Mouse (Mus musculus): ENCODE data around the gene Adipoq.

Gene Adipoq

GRCm38 (mm10) chr16:23114339-23115171 is 31.8 kb upstream of the Adipoq start:
- no peak for DNase-seq (ENCODE audit: low spot score in 2 of 2)

GRCm38 (mm10) chr16:23115486-23115885 is 30.9 kb upstream of the Adipoq start:
- DNase-seq (ENCODE audit: low spot score in 2 of 2): no peak

GRCm38 (mm10) chr16:23117173-23117572 is 29.2 kb upstream of the Adipoq start:
- DNase-seq (ENCODE audit: low spot score in 2 of 2): no peak

- no peak for DNase-seq (ENCODE audit: low spot score in 2 of 2)
Observed at GRCm38 (mm10) chr16:23122446-23122845, 23.9 kb upstream of the Adipoq start.

- no peak for DNase-seq (ENCODE audit: low spot score in 2 of 2)
Observed at GRCm38 (mm10) chr16:23123104-23123503, 23.2 kb upstream of the Adipoq start.

GRCm38 (mm10) chr16:23124398-23124797 is 21.9 kb upstream of the Adipoq start:
- DNase-seq (ENCODE audit: low spot score in 2 of 2): no peak

- no peak for DNase-seq (ENCODE audit: low spot score in 2 of 2)
Observed at GRCm38 (mm10) chr16:23127311-23127672, 19.0 kb upstream of the Adipoq start.

GRCm38 (mm10) chr16:23127673-23128375 is 18.5 kb upstream of the Adipoq start, which contains the start of gene Rfc4:
Rfc4 (minus strand) TSS chr16:23127737.
- DNase-seq (ENCODE audit: low spot score in 2 of 2): peak; percentile 90 to 92

- DNase-seq (ENCODE audit: low spot score in 2 of 2): no peak
Observed at GRCm38 (mm10) chr16:23130303-23130702, 16.0 kb upstream of the Adipoq start.

- DNase-seq (ENCODE audit: low spot score in 2 of 2): no peak
Observed at GRCm38 (mm10) chr16:23132336-23132735, 14.0 kb upstream of the Adipoq start.

GRCm38 (mm10) chr16:23135421-23136149 is 10.8 kb upstream of the Adipoq start:
- DNase-seq (ENCODE audit: low spot score in 2 of 2): no peak

GRCm38 (mm10) chr16:23136406-23136970 is 9.8 kb upstream of the Adipoq start:
- DNase-seq (ENCODE audit: low spot score in 2 of 2): no peak

GRCm38 (mm10) chr16:23140911-23141310 is 5.4 kb upstream of the Adipoq start:
- no peak for DNase-seq (ENCODE audit: low spot score in 2 of 2)

- DNase-seq (ENCODE audit: low spot score in 2 of 2): no peak
Observed at GRCm38 (mm10) chr16:23144326-23144725, 2.0 kb upstream of the Adipoq start.

- no peak for DNase-seq (ENCODE audit: low spot score in 2 of 2)
Observed at GRCm38 (mm10) chr16:23145211-23145610, 1.1 kb upstream of the Adipoq start.

- DNase-seq (ENCODE audit: low spot score in 2 of 2): no peak
Observed at GRCm38 (mm10) chr16:23148936-23149335, 2.6 kb downstream of the Adipoq start.

- no peak for DNase-seq (ENCODE audit: low spot score in 2 of 2)
Observed at GRCm38 (mm10) chr16:23149396-23149795, 3.1 kb downstream of the Adipoq start.

- DNase-seq (ENCODE audit: low spot score in 2 of 2): peak in 1 of 2 experiments; percentile 31
Observed at GRCm38 (mm10) chr16:23151423-23151822, 5.1 kb downstream of the Adipoq start.

- DNase-seq (ENCODE audit: low spot score in 2 of 2): no peak
Observed at GRCm38 (mm10) chr16:23154261-23154660, 7.9 kb downstream of the Adipoq start.

GRCm38 (mm10) chr16:23157013-23157412 is 10.7 kb downstream of the Adipoq start:
- DNase-seq (ENCODE audit: low spot score in 2 of 2): no peak

GRCm38 (mm10) chr16:23158292-23158691 is 12.0 kb downstream of the Adipoq start:
- no peak for DNase-seq (ENCODE audit: low spot score in 2 of 2)

GRCm38 (mm10) chr16:23158957-23159356 is 12.6 kb downstream of the Adipoq start:
- DNase-seq (ENCODE audit: low spot score in 2 of 2): no peak

Measured in frontal cortex, postnatal 25 days (tissue).